Mouse (Mus musculus) lung, embryonic 15.5 days (tissue): ENCODE data around the gene S100a10. TPM values are rescaled to one million over a fixed set of nuclear protein-coding genes. Genes with fewer than 3 reads are reported as not detected.

ENCODE experiments used
- ATAC-seq: fragments of 200-750 bp; cut with Nextera tagmentation; 2 replicates; pipeline ENCODE4 v1.8.0; 2017; ENCODE audit warnings: moderate number of reproducible peaks, borderline replicate concordance; ENCODE audit not compliant: low FRiP score, low TSS enrichment; ENCODE audit errors: extremely low read depth
- H3K27ac ChIP-seq: fragments of 300-500 bp; sonication (generic); 2 replicates; pipeline ENCODE4 v1.5.1; 2015; ENCODE audit warnings: moderate library complexity, mild to moderate bottlenecking, inconsistent platforms
- H3K27me3 ChIP-seq: fragments of 300-500 bp; sonication (generic); 2 replicates; pipeline ENCODE4 v1.6.1; 2015; ENCODE audit warnings: inconsistent platforms
- H3K36me3 ChIP-seq: fragments of 300-500 bp; sonication (generic); 2 replicates; pipeline ENCODE4 v1.6.1; 2015; ENCODE audit warnings: inconsistent platforms
- H3K4me1 ChIP-seq: fragments of 300-500 bp; sonication (generic); 2 replicates; pipeline ENCODE4 v1.6.1; 2015; ENCODE audit warnings: inconsistent platforms
- H3K4me2 ChIP-seq: fragments of 300-500 bp; sonication (generic); 2 replicates; pipeline ENCODE4 v1.6.1; 2015; ENCODE audit warnings: inconsistent platforms, mild to moderate bottlenecking, moderate library complexity
- H3K4me3 ChIP-seq: fragments of 300-500 bp; sonication (generic); 2 replicates; pipeline ENCODE4 v1.5.1; 2015; ENCODE audit warnings: mild to moderate bottlenecking, inconsistent platforms
- H3K9ac ChIP-seq: fragments of 300-500 bp; sonication (generic); 2 replicates; pipeline ENCODE4 v1.6.1; 2015; ENCODE audit warnings: inconsistent platforms
- H3K9me3 ChIP-seq: fragments of 300-500 bp; sonication (generic); 2 replicates; pipeline ENCODE4 v1.6.1; 2016; ENCODE audit warnings: inconsistent platforms
- WGBS: fragments of 180-500 bp; shearing (Covaris S2); methylation state at CpG from one replicate; pipeline ENCODE4 v1.1.7; 2015; 5-methylcytosine and 5-hydroxymethylcytosine counted together
- polyA plus RNA-seq: library from polyadenylated mRNA; unstranded; fragments of >200 nt; fragmentation: Nextera tagmentation; extraction: Ambion mirVana; gene quantifications from 2 replicates; pipeline ENCODE4 v1.2.1, GENCODE M21; 2015

S100a10 gene
- polyA plus RNA-seq, 1 experiment from 2014 or later, result 277 TPM

DNA sequence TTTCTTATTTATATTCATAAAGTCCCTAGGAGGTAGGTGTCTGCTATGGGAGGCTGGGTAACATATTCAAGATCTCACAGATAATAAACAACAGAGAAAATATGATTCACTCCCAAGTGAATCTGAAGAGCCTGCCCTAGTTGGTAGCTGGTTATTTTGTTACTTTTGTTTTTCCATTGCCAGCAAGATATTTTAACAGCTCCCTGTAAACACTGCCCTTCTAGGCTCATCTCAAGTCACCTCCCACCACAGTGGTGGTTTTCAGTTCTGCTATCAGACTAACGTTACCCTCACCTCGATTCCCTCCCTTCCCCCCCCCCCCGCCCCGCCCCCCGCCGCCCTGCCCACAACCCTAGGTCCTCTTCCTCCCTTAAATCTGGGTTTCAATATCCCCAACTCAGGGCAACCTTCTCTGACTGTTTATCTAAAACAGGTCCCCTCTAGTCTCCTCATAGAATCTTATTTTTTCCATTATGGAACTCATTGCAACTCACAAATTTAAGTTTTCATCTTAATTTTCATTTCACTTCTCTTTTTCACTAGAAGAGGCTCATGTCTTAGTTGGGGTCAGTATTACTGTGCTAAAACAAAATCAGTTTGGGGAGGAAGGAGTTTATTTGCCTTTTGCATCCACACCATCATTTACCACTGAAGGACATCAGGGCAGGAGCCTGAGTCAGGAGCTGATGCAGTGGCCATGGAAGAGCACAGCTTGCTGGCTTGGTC is 6.2 kb upstream of the S100a10 start:
- no peaks in the 10 kb centered on the region for H3K36me3 ChIP-seq
- H3K4me2 ChIP-seq, result no peak overlapping the region
- no peak overlapping the region for H3K4me3 ChIP-seq
- no peaks in the 10 kb centered on the region for H3K9me3 ChIP-seq
- H3K9ac ChIP-seq, result no peak overlapping the region
- ATAC-seq, result no peak
- H3K4me1 ChIP-seq, result no peaks in the 10 kb centered on the region
- WGBS, result 75% methylated on average over 4 of the region's 6 CpGs
- H3K27ac ChIP-seq, result no peak overlapping the region
- H3K27me3 ChIP-seq, result no peaks in the 10 kb centered on the region

DNA sequence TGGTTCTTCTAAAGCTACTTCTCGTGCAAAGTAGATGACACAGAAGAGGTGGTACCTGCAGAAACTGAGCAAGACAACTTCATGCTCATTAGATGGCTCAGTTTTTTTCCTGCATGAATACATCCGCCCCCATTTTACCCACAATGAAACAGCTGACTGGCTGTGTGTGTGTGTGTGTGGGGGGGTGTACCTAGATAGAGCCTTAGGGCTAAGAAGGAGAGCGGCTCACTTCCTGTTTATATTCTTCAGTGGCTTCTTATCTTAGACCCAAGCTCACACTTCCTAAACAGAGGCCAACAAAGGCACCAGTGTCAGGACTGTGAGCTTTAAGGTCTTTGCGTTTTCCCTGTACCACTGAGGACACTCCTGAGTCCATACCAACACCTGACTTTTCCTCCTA is 4.9 kb upstream of the S100a10 start:
- Histone ChIP-seq H3K4me2 (no peak overlapping the region), H3K9me3 (no peaks in the 10 kb centered on the region), H3K27me3 (no peaks in the 10 kb centered on the region), H3K4me3 (no peak overlapping the region), H3K4me1 (peaks cover 9% of the 10 kb centered on the region), H3K36me3 (no peaks in the 10 kb centered on the region), H3K9ac (no peak overlapping the region), H3K27ac (no peak overlapping the region)
- WGBS, result 43% methylated on average over 4 of the region's 4 CpGs
- ATAC-seq, result no peak

DNA sequence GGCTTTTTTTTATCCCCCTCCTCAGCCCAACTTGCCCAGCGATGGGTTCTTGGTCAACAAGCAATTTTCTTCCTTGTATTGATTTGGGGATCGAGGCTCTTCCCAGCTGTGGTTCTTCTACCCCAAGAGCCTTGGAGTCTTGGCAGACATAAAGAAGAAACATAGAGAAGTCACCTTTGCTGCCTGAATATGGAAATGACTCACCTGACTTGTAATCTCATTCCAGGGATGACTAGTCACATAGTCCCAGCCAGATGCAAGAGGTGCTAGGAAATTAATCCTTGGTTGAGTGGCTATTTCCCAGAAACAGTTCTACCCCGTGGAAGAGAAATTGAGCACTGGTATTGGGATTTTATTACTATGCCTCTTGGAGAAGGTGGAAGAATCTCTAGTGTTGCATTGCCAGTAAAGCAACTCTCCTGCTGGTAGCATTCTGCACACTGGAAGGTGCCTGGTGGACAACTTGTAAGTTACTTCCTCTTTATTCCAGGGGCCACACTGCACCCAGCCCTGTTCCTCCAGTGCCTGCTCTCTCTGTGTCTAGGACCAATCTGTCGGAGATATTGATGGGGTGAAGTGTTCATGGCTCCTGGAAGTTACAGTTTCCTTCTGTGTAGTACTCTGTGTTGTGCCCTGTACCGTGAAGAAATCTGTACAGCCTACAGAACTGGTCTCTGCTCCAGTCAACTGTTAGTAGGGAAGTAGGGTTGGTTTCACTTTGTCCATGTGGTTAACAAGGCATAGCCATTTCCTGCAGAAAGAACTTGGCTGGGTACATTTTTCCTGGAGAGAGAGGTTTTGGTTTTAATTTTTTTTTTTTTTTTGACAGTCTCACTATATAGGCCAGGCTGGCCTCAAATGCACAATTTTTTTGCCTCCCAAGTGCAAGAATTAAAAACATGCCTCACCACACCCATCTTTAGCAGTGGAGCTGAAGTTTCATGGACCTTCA is 2.7 kb upstream of the S100a10 start:
- no peak overlapping the region for H3K4me2 ChIP-seq
- no peak overlapping the region for H3K4me3 ChIP-seq
- no peak overlapping the region for H3K27ac ChIP-seq
- no peaks in the 10 kb centered on the region for H3K27me3 ChIP-seq
- no peaks in the 10 kb centered on the region for H3K36me3 ChIP-seq
- WGBS, result 77% methylated on average over 5 of the region's 5 CpGs
- H3K9ac ChIP-seq, result no peak overlapping the region
- no peaks in the 10 kb centered on the region for H3K9me3 ChIP-seq
- no peak for ATAC-seq
- H3K4me1 ChIP-seq, result peaks cover 19% of the 10 kb centered on the region

DNA sequence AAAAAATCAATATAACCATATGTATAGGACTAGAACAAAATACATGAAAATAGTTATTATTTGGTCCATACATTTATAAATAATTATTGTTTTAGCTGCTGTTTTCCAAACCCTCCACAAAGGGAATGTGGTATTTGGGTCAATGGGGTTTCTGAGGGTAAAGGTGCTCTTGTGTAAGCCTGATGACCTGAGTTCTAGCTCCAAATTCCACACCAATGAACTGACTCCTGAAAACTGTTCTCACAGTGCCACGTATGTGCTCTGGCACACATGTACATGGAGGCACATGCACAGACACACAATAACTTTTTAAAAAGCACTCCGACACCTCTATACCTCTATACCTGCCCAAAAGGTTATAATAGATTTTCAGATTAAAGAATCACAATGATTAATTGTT is 1.6 kb upstream of the S100a10 start:
- no peak for ATAC-seq
- Histone ChIP-seq H3K4me3 (no peak overlapping the region), H3K36me3 (no peaks in the 10 kb centered on the region), H3K9ac (no peak overlapping the region), H3K27me3 (no peaks in the 10 kb centered on the region), H3K9me3 (no peaks in the 10 kb centered on the region), H3K27ac (no peak overlapping the region), H3K4me2 (no peak overlapping the region), H3K4me1 (peaks cover 24% of the 10 kb centered on the region)
- 90% methylated on average over 2 of the region's 2 CpGs for WGBS

DNA sequence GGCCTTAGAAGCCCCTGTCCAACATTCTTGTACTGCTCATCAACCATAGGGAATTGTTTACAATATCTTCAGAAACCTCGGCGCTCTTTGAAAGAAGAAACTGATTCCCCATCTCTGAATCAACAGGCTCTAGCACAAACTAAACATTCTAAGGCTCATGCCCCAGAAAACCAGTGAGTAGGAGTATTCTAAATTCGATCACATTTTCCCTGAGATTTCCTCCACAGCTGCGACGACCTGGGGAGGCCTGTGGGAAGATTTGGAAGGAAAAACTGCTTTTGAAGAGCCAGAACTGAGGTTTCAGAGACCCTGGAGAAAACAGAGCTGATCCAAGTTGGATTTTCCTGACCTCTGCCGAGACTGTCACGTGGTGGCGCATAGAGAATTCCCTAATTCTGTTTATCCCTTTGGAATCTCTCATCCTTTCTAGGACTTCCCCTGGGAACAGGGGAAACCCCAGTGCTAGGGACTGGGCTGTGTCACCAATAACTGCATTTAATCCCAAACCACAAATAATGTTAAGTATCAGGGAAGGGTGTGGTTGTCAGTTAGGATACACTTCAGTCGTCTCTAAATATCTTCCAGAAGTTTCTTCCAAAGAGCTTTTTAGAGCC is 1.0 kb upstream of the S100a10 start:
- Histone ChIP-seq H3K4me2 (no peak overlapping the region), H3K4me3 (no peak overlapping the region), H3K4me1 (peaks cover 24% of the 10 kb centered on the region), H3K36me3 (no peaks in the 10 kb centered on the region), H3K9ac (no peak overlapping the region), H3K9me3 (no peaks in the 10 kb centered on the region), H3K27me3 (no peaks in the 10 kb centered on the region), H3K27ac (no peak overlapping the region; the same call in 1 of the 2 replicates)
- ATAC-seq, result no peak
- WGBS, result 42% methylated on average over 9 of the region's 9 CpGs

DNA sequence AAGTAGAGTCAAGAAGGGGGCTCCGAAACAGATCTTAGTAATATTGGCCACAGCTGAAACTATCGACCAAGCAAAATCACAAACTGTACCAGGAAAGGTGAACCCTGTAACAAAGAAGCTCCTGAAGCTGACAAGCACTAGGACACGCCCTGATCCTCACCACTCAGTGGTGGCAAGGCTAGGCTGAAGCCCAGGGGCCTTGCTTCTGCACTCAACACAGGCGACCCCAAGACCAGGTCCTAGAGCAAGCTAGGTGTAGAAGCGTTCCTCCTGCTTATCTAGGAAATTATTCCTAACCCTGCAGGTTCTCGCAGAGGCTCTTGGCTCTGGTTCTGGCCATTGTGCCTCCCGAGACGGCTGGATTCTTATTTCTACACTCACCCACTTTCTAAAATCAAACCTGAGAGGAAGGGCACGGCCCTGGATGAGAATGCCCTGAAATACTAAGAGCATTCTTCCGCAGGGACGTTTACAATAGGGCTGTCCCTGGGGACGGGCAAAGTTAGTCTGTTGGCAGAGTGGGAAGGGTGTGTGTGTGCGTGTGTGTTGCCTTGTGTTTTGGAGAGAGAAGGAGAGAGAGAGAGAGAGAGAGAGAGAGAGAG is 400 bp upstream of the S100a10 start:
- Histone ChIP-seq H3K27me3 (no peaks in the 10 kb centered on the region), H3K4me3 (peak overlapping the region; percentile 69), H3K9ac (peak overlapping the region; percentile 29; the same call in 1 of the 2 replicates), H3K4me1 (peaks cover 24% of the 10 kb centered on the region), H3K9me3 (no peaks in the 10 kb centered on the region), H3K36me3 (no peaks in the 10 kb centered on the region), H3K4me2 (peak overlapping the region; percentile 88), H3K27ac (peak overlapping the region; percentile 86)
- WGBS, result 16% methylated on average over 12 of the region's 13 CpGs
- ATAC-seq, result peak; percentile 20

DNA sequence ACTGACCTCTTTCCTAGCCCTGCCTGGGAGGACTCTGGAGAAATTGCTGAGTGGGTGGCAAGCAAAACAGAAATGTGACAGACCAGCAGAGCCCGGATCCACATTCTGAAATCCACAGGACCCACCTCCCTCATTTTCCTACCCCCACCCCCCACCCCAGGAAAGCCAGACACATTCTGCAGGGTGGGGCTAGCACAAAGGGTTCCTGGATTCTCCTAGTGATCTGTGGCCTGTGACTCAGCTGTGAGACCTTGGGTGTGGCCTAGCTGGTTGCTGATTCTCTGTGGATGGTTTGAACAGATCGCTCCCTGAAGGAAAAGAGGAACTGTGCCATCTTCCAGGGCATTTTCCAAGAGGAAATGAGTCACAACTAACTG is 986 bp downstream of the S100a10 start:
- Histone ChIP-seq H3K4me3 (peak overlapping the region; percentile 69), H3K27ac (peak overlapping the region; percentile 86), H3K27me3 (no peaks in the 10 kb centered on the region), H3K4me1 (peaks cover 24% of the 10 kb centered on the region), H3K36me3 (0 out of 2 replicates have a peak, but pooled peaks cover under 1% of the 10 kb centered on the region), H3K4me2 (peak overlapping the region; percentile 88), H3K9ac (peak overlapping the region; percentile 70), H3K9me3 (no peaks in the 10 kb centered on the region)
- 19% methylated on average over 2 of the region's 2 CpGs for WGBS
- ATAC-seq, result peak; percentile 28; the same call in 1 of the 2 replicates

DNA sequence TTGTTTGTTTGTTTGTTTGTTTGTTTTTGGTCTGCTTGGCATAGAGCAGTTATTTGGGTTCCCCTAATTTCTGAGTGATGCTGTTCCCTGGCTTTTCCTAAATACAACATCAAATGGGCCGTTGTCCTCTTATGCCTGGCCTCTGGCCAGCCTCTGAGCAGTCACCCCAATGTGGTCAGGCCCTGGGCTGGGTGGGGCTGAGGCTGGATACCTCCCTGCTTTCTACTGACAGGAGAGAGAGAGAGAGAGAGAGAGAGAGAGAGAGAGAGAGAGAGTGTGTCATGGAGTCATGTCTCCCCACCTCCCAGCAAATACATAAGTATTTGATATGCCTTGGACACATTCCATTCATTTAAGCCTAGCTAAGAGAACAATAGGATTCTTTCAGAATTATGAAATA is 1.7 kb downstream of the S100a10 start:
- Histone ChIP-seq H3K9me3 (no peaks in the 10 kb centered on the region), H3K4me1 (peaks cover 24% of the 10 kb centered on the region), H3K27ac (no peak overlapping the region), H3K27me3 (no peaks in the 10 kb centered on the region), H3K36me3 (peaks cover 8% of the 10 kb centered on the region; the same call in 1 of the 2 replicates), H3K4me3 (peak overlapping the region; percentile 69), H3K4me2 (peak overlapping the region; percentile 88), H3K9ac (no peak overlapping the region)
- WGBS, result 18% methylated on average over 1 of the region's 1 CpGs
- no peak for ATAC-seq

DNA sequence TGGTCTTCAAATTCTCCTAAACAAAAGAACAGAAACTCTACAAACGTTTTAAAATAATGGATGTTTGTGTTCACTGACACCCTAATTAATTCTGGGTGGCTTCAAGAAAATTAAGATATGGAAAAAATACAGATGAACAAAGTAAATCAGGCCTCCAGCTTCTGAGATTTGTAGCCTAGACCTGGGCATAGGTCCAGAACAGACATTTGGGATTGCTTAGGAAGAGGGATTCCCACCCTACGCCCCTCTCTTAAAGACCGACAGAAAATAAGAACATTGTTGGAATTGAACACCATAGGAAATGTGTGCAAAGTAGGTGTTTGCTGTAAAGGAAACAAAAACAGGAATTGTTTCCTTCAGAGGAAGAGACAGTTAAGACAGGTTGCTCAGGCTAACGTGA is 2.6 kb downstream of the S100a10 start:
- WGBS, result 55% methylated on average over 4 of the region's 4 CpGs

DNA sequence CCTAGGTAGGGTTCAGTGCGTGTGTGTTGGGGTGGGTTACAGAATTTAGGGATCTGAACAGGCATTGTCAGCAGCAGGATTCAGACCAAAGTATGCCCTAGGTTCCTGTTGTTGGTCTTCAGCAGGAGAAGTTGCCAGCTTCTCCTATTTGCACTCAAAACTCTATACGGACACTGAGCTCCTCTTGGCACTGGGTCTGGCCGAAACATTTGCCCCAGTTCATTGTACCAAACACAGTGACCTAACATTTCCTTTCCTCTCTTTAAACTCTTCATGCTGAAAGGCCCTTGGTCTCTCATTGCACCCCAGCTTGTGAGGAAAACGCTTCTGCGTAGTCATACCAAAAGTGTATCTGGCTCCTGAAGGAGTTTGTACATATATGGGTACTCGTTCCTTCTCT is 5.1 kb downstream of the S100a10 start:
- no peak overlapping the region for H3K27ac ChIP-seq
- no peak overlapping the region for H3K9ac ChIP-seq
- no peak overlapping the region for H3K4me3 ChIP-seq
- ATAC-seq, result no peak
- H3K27me3 ChIP-seq, result no peaks in the 10 kb centered on the region
- peaks cover 26% of the 10 kb centered on the region for H3K36me3 ChIP-seq
- no peak overlapping the region for H3K4me2 ChIP-seq
- H3K9me3 ChIP-seq, result no peaks in the 10 kb centered on the region
- H3K4me1 ChIP-seq, result peaks cover 15% of the 10 kb centered on the region
- WGBS, result 66% methylated on average over 6 of the region's 6 CpGs

More for the DNA sequence above, 2.6 kb downstream of the S100a10 start:
- Histone ChIP-seq H3K27me3 (no peaks in the 10 kb centered on the region), H3K9ac (no peak overlapping the region), H3K9me3 (no peaks in the 10 kb centered on the region), H3K27ac (no peak overlapping the region), H3K4me3 (no peak overlapping the region), H3K36me3 (peaks cover 16% of the 10 kb centered on the region; the same call in 1 of the 2 replicates), H3K4me2 (no peak overlapping the region; the same call in 1 of the 2 replicates), H3K4me1 (peaks cover 24% of the 10 kb centered on the region)
- ATAC-seq, result no peak

DNA sequence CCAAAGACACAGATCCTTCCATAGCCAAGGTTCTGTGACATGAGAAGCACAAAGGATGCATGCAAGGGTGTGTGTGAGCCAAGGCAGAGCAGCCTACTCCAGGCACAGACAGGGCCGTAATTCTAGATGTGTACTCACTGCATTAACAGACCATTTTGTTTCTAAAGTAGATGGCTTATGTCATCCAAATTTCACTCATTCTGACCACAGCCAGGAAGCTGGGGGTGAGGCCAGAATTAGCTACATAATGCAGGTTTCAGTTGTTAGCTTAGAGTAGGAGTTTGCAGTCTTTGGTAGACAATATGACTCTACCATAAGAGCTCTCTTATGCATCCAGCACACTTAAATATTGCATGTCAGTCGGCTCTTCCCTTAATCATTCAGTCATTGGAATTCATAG is 7.5 kb downstream of the S100a10 start:
- ATAC-seq, result no peak
- H3K9me3 ChIP-seq, result no peaks in the 10 kb centered on the region
- H3K27ac ChIP-seq, result no peak overlapping the region
- H3K9ac ChIP-seq, result no peak overlapping the region
- peaks cover 4% of the 10 kb centered on the region for H3K4me1 ChIP-seq
- H3K4me3 ChIP-seq, result no peak overlapping the region
- H3K4me2 ChIP-seq, result no peak overlapping the region
- WGBS, result 80% methylated on average over 2 of the region's 2 CpGs
- H3K27me3 ChIP-seq, result no peaks in the 10 kb centered on the region
- H3K36me3 ChIP-seq, result peaks cover 30% of the 10 kb centered on the region
